Mouse (Mus musculus) midbrain, postnatal 0 days (tissue): ENCODE data around the gene Slc24a4. TPM values are rescaled to one million over a fixed set of nuclear protein-coding genes. Genes with fewer than 3 reads are reported as not detected.

Experiments used
- ATAC-seq: fragments of 200-750 bp; cut with Nextera tagmentation; 2 replicates; pipeline ENCODE4 v1.8.0; 2017; ENCODE audit warnings: moderate number of reproducible peaks, mild to moderate bottlenecking, moderate TSS enrichment, moderate library complexity; ENCODE audit not compliant: low FRiP score
- DNase-seq: peaks from one replicate; pipeline ENCODE4 v3.0.0-alpha.2; 2015; ENCODE audit warnings: low spot score
- H3K27ac ChIP-seq: fragments of 300-500 bp; sonication (generic); 2 replicates; pipeline ENCODE4 v1.5.1; 2014; ENCODE audit warnings: low read depth, mild to moderate bottlenecking, low read length, mixed read lengths
- H3K27me3 ChIP-seq: fragments of 300-500 bp; sonication (generic); 2 replicates; pipeline ENCODE4 v1.6.1; 2014; ENCODE audit warnings: low read length, control low read depth, mixed read lengths; ENCODE audit not compliant: insufficient read depth
- H3K36me3 ChIP-seq: fragments of 300-500 bp; sonication (generic); 2 replicates; pipeline ENCODE4 v1.6.1; 2014; ENCODE audit warnings: low read length, control low read depth, mixed read lengths; ENCODE audit not compliant: insufficient read depth
- H3K4me1 ChIP-seq: fragments of 300-500 bp; sonication (generic); 2 replicates; pipeline ENCODE4 v1.6.1; 2014; ENCODE audit warnings: mild to moderate bottlenecking, control low read depth, antibody characterized with exemption, low read length, mixed read lengths; ENCODE audit not compliant: insufficient read depth
- H3K4me2 ChIP-seq: fragments of 300-500 bp; sonication (generic); 2 replicates; pipeline ENCODE4 v1.6.1; 2014; ENCODE audit warnings: low read depth, mild to moderate bottlenecking, low read length, mixed read lengths; ENCODE audit not compliant: poor library complexity, severe bottlenecking
- H3K4me3 ChIP-seq: fragments of 300-500 bp; sonication (generic); 2 replicates; pipeline ENCODE4 v1.5.1; 2014; ENCODE audit warnings: low read depth, mild to moderate bottlenecking, low read length, moderate library complexity
- H3K9ac ChIP-seq: fragments of 300-500 bp; sonication (generic); replicated peaks from 2 replicates; pipeline ENCODE4 v1.6.1; 2014; ENCODE audit warnings: mild to moderate bottlenecking, low read length, moderate library complexity, mixed read lengths; ENCODE audit not compliant: poor library complexity, severe bottlenecking
- H3K9me3 ChIP-seq: fragments of 300-500 bp; sonication (generic); 2 replicates; pipeline ENCODE4 v1.6.1; 2016; ENCODE audit warnings: low read length, control low read depth
- CTCF ChIP-seq: IDR thresholded peaks from 2 replicates; pipeline ENCODE4 v1.5.1; 2016; ENCODE audit warnings: antibody characterized with exemption, mild to moderate bottlenecking
- WGBS: fragments of 180-500 bp; shearing (Covaris S2); extraction: QIAGEN DNeasy Blood & Tissue Kit; methylation state at CpG from one replicate; pipeline ENCODE4 v1.1.7; 2014; 5-methylcytosine and 5-hydroxymethylcytosine counted together
- polyA plus RNA-seq: library from polyadenylated mRNA; unstranded; fragments of >200 nt; fragmentation: Nextera tagmentation; extraction: Ambion mirVana; gene quantifications from 2 replicates; pipeline ENCODE4 v1.2.1, GENCODE M21; 2015
- total RNA-seq: library from RNA; depleted of rRNA; stranded (reverse); fragments of >200 nt; gene quantifications from 2 replicates; pipeline ENCODE4 v1.2.3, GENCODE M21; 2014

Gene Slc24a4
- total and polyA plus RNA-seq, 2 experiments from 2014 or later = 2.4 to 5.3 TPM

- TF ChIP-seq CTCF = peak; percentile 40; the same call in 1 of the 2 replicates
- no peaks in the 10 kb centered on the region for H3K4me1 ChIP-seq
- H3K36me3 ChIP-seq = no peaks in the 10 kb centered on the region
- no peak overlapping the region for H3K9ac ChIP-seq
- WGBS = 87% methylated on average over 2 of the region's 2 CpGs
- DNase-seq (no peak), ATAC-seq (no peak)
- H3K27ac ChIP-seq = no peak overlapping the region
- no peaks in the 10 kb centered on the region for H3K27me3 ChIP-seq
- H3K4me2 ChIP-seq = no peak overlapping the region
- no peak overlapping the region for H3K4me3 ChIP-seq
- H3K9me3 ChIP-seq = no peaks in the 10 kb centered on the region
These were observed 20.2 kb downstream of the Slc24a4 start for GRCm38 (mm10) chr12:102148746-102149145.

GRCm38 (mm10) chr12:102151185-102151584 is 22.7 kb downstream of the Slc24a4 start:
- Histone ChIP-seq H3K4me3 (no peak overlapping the region), H3K4me2 (no peak overlapping the region), H3K4me1 (no peaks in the 10 kb centered on the region), H3K27me3 (no peaks in the 10 kb centered on the region), H3K36me3 (no peaks in the 10 kb centered on the region), H3K27ac (no peak overlapping the region), H3K9me3 (no peaks in the 10 kb centered on the region), H3K9ac (no peak overlapping the region)
- no peak for ATAC-seq
- no peak for DNase-seq
- 85% methylated on average over 7 of the region's 7 CpGs for WGBS
- TF ChIP-seq CTCF = no peak

- WGBS = 81% methylated on average over 7 of the region's 7 CpGs
- no peak overlapping the region for H3K27ac ChIP-seq
- H3K27me3 ChIP-seq = no peaks in the 10 kb centered on the region
- no peak for TF ChIP-seq CTCF
- no peak overlapping the region for H3K9ac ChIP-seq
- ATAC-seq (no peak), DNase-seq (no peak)
- H3K4me2 ChIP-seq = no peak overlapping the region
- no peaks in the 10 kb centered on the region for H3K36me3 ChIP-seq
- H3K4me3 ChIP-seq = no peak overlapping the region
- H3K9me3 ChIP-seq = no peaks in the 10 kb centered on the region
- H3K4me1 ChIP-seq = no peaks in the 10 kb centered on the region
These were observed 25.3 kb downstream of the Slc24a4 start for GRCm38 (mm10) chr12:102153796-102154195.

GRCm38 (mm10) chr12:102154815-102155214 is 26.3 kb downstream of the Slc24a4 start:
- Histone ChIP-seq H3K27me3 (no peaks in the 10 kb centered on the region), H3K4me2 (no peak overlapping the region), H3K4me1 (no peaks in the 10 kb centered on the region), H3K9me3 (no peaks in the 10 kb centered on the region), H3K36me3 (no peaks in the 10 kb centered on the region), H3K27ac (no peak overlapping the region), H3K4me3 (no peak overlapping the region), H3K9ac (no peak overlapping the region)
- TF ChIP-seq CTCF = no peak
- DNase-seq = no peak
- no peak for ATAC-seq
- WGBS = 71% methylated on average over 1 of the region's 1 CpGs

GRCm38 (mm10) chr12:102164632-102165031 is 36.1 kb downstream of the Slc24a4 start:
- H3K9ac ChIP-seq = no peak overlapping the region
- DNase-seq (no peak), ATAC-seq (no peak)
- H3K36me3 ChIP-seq = no peaks in the 10 kb centered on the region
- no peaks in the 10 kb centered on the region for H3K9me3 ChIP-seq
- H3K4me3 ChIP-seq = no peak overlapping the region
- H3K4me1 ChIP-seq = no peaks in the 10 kb centered on the region
- TF ChIP-seq CTCF = no peak
- H3K4me2 ChIP-seq = no peak overlapping the region
- 88% methylated on average over 7 of the region's 7 CpGs for WGBS
- no peaks in the 10 kb centered on the region for H3K27me3 ChIP-seq
- no peak overlapping the region for H3K27ac ChIP-seq

- no peaks in the 10 kb centered on the region for H3K4me1 ChIP-seq
- DNase-seq = peak; percentile 49
- H3K4me3 ChIP-seq = no peak overlapping the region
- no peaks in the 10 kb centered on the region for H3K9me3 ChIP-seq
- no peak overlapping the region for H3K4me2 ChIP-seq
- H3K36me3 ChIP-seq = no peaks in the 10 kb centered on the region
- no peak for TF ChIP-seq CTCF
- 49% methylated on average over 5 of the region's 5 CpGs for WGBS
- peak; percentile 58 for ATAC-seq
- no peaks in the 10 kb centered on the region for H3K27me3 ChIP-seq
- H3K9ac ChIP-seq = no peak overlapping the region
- H3K27ac ChIP-seq = no peak overlapping the region
These were observed 38.2 kb downstream of the Slc24a4 start for GRCm38 (mm10) chr12:102166691-102167261.
